Mouse (Mus musculus) retina, embryonic 14.5 days (tissue): ENCODE measurements around the gene Ikzf1.

Source experiments
- DNase-seq: peaks from one replicate; pipeline ENCODE4 v3.0.0-alpha.2; 2015; ENCODE audit warnings: low spot score

The Ikzf1 gene

DNA sequence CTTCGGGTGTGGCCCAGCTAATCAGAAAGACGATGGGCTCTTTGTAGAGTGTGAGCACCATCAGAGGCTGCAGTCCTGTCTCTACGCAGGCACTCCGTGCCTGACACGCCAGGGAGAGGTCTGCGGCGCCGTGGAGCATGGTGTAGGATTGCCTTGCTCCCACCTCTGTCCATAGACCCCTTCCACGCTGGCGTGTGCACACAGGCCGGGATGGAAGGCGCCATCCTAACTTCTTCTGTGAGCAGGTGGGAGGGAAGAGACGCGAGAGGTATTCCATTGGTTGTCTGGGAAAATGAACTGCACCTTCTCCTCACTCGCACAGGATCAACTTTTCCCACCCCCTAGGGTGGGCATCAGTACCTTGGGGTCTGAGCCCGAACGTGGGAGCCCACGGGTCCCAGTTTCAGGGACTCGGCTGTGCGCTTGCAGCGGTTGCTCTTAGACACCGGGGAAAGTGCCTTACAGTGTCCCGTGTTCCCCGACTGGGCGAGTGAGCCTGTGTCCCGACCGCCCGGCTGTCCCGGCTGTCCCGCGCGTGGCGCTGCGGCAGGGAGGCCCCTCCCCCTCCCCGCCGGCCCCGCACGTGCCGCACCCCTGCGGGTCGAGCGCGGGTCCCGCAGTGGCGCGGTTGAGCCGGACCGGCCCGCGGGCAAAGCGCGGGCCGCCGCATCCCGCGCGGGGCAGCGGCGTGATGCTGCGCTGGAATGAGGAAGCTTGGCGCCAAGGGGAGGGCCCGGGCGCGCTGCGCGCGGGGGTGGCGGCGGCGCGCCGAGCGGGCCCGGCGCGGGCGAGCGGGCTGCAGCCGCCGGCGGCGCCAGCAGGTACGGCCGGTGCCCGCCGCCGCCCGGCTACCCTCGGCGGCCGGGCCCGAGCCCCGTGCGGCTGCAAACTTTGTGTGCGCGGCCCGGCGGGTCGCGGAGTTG, at the start of gene Ikzf1:
Gene Ikzf1 (plus strand): TSS at position 74 of the 923 bp plus-strand sequence.
- peak; percentile 30 for DNase-seq

DNA sequence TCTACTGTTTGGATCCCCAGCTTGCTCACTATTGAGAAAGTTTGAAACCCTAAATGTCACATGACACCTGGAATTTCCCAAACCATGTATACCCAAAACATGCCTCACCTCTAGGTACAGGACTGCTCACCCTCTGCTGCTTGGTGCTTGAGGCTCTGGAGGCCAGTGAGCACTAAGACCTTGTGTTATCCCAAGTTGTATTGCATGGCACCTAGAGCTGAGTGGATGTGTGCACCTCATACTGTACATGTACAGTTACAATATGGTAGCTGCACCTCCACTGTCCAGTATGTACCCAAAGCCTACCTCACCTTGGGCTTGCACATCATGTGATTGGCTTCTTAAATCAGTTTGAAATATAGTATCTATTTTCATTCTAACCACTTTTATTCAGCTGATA, 40.5 kb upstream of the Ikzf1 start:
- no peak for DNase-seq

DNA sequence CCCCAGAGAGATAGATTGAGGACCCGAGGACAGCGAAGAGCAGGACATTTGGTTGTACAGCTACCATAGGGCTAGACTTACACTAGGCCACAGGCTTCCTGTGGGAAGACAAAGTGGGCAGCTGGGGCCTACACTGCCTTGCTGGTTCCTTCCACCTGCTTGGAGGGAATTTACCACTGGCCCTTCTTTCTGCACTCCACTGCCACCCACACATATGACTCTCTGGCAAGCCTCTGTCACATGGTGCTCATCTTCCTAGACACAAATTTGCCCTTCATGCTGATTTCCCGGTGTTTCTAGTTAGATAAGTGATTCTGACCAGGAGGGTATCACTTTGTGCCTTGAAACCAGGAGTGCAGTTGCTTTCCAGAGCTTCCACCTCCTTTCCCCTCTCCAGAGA, 28.4 kb upstream of the Ikzf1 start:
- DNase-seq = no peak

DNA sequence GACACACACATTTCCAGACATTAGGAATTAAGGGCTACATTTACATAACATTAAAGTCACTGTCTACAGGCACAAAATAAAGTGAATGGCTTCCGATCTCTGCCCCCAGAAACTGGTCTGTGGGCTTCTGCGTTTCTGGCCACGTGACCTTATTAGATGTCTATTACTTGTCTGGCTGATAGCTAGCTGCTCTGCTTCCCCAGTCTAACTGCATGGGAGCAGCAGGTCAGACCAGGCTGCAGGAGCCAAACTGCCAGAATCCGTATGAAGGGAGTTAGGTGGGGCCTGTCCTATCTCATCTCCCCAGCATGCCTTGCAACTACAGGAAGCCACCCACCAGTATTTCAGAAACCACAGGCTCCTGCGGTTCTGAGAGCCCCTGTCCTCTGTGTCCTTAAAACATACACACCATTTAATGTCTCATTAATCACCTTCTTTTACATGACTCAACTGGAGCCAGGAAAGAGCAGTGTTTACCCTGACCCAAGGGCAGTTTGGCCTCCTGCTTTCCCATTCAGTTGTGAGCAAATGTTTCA, 27.7 kb upstream of the Ikzf1 start:
- no peak for DNase-seq

DNA sequence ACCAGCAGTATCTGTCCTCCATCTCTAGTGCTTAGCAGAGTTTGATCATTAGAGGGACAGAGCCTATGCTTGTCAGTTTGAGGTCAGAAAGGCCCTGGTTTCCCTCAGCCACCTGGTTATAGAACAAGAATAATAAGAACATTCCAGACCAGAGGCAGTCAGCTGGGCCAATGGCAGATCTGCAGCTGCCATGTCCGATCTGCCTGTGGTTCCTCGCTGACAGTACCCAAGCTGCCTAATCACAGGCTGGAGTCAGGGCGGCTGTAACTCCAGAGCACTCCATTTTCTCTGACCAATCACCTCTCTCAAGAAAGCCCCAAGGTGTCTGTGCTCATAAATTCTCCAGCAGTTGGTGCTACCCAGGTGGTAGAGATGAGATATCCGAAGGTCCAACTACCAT, 27.2 kb upstream of the Ikzf1 start:
- DNase-seq = no peak

DNA sequence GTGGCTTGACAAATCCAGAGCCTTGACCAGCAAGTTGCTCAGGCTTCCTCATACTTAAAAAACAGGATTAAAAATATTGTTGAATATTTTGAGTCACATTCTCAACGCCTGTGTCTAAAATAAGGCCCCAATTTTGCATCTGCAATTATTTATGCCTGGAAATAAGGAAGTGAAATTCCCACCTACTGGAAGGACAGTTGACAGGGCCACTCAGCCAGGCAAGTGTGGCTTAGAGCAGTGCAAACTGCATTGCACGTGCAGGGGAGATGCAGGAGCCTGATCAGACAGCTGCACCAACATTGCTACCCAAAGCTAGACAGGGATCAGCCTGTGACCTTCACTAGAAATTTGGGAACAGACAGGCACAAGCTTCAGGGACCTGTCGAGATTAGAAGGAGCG, 26.0 kb upstream of the Ikzf1 start:
- DNase-seq = no peak

DNA sequence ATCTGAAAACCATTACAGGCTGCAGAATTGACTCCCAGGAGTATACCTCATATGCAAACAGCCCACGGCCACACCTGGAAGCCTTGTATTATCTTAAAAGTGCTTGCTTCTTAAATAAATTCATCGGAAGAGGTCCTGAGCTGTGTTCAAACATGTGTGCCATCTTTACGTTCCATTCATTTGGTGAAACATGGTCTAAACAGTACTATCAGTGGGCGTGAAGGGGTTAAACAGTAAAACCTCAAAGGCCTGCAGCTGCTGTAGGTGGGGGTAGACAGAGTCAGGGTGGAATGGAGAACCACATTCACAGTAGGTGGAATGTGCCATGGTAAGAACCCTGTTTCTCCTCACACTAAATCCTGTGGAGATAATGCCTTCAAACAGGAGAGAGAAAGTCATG, 24.2 kb upstream of the Ikzf1 start:
- no peak for DNase-seq

DNA sequence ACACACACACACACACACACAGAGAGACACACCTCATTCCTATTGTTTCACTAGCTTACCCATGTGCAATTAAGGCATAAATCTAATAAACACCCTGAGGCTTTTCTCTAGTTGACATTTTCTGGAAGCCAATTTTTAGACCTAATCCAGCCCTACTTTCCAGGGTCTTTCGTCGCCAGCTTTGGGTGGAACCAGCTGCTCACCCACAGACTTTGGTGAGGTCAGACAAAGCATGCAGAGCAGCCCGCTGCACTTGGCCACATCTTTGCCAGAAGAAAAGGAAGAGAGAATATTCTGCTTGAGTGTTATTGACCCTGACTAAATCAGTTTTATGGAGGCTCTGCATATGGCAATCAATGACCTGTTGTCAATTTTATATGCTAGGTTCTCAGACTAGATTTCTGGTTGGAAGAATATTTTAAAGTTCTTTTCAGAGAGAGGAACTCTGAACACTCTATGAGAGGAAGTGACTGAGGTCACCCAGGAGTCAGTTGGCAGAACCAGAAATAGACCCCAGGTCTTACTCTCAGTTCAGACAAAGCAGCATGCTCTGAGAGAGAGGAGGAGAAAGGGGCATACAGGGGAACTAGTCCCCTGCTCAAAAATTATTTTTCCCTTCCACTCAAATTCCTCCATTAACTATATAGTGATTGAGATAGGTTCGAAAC, 17.4 kb upstream of the Ikzf1 start:
- DNase-seq = no peak

DNA sequence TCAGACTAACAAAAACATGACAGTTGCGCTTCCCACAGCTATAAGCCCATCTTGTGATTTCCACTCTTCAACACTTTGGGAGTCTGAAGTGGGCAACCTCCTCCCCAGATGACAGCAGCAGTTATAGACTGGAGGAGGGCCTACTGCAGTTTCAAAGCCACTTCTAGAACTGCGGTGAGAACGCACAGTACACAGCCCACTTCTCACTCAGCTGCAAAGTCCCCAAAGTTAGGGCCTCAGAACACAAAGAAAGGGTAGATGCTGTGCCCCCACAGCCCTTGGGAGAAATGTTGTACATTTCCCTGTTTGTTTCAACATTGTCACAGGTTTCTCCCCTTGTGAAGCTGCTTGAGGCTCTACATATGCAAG, 16.9 kb upstream of the Ikzf1 start:
- no peak for DNase-seq

DNA sequence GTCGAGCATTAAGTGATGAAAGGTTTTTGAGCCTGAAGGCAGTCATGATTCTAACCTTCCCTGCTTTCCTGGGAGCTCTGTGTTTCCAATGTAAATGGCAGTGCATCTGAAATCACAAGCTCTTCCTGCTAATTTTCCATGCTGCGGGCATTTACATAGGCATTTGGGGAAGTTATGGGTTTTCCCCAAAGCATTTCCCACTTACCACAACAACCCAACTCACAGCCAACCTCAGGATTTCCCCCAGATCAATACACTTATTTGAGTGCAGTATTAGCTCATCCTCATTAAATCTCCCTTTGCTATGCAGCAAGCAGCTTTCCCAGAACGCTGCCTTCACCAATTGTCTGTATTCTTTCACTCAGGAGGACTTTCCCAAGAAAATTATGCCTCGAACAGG, 11.8 kb upstream of the Ikzf1 start:
- DNase-seq = no peak

DNA sequence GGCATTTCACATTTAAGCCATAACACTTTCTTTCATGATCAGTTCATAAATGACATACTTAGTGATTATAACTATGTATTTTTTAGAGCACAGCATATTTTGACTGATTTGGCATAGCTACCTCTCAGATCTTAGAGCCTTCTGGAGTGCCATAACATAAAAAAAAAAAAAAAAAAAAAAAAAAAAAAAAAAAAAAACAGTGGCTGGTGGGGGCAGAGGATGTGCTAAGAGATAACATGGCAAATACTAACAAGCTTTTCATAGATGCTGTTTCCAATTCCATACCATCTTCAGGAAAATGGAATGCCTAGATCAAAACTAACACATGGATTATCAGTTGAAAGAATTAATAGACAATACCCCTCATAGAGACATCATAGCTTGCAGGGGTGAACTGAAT, 9.7 kb upstream of the Ikzf1 start:
- no peak for DNase-seq

DNA sequence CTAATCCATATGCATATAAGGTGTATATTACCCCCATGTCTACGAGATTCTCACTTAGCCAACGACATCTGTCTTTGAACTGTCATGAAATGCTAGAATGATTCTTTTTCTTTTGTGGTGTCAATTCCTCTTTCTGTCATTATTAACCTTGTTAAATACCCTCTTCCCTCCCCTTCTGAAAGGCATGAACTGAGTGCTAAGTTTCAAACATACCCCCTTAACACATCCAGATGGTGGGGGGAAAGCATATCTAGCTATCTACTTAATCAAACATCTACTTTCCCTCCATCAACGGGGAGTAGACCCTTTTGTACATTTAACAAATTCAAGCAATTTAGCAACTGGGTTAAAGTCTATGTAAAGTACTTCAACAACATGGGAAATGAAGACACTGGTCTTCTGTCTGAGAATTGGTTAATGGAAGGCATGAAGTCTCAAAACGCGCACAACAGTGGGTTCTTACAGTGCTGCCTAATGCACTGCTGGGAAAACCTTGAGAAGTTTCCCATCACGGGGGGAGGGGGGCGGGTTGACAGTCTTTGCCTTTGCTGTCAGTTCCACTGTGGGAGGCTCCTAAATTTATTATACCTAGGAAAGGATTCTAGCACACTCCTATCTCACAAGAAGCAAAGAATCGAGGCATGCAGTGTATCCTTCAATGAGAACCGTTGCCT, 8.6 kb upstream of the Ikzf1 start:
- DNase-seq = no peak

DNA sequence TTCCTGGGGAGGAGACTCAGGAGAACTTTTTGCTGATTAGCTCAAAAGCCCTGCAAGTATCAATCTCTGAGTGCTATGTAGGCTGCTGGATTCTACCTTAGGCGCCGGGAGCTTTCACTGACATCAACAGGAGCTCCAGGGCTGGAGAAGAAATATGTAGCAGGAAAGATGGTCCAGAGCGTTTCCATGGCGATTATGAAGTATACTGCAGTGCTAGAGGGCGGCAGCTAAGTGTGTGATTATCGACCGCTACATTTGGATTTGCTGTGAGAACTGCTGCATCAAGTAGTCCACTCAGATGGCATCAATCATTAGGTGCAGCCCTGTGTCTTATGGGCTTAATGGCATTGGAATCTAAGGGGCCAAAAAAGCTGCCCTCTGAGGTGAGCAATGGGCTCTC, 7.6 kb upstream of the Ikzf1 start:
- DNase-seq = no peak

DNA sequence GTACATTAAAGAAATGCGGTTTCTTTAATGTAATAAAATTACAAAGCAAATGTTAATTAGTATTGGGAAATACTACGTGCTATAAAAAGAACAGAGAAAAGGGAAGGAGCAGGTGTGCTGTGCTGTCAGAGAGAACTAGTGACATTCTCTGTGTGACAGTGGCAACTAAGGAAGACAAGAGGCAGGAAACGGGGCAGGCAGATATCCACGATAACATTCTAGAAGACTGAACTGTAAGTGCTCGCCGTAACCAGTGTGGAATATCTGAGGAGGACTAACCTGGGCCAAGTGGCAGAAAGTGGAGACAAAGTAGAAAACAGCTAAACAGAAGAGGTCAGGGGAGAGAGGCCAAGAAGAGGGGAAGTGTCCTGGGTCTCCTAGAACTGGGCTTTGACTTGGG, 5.8 kb upstream of the Ikzf1 start:
- DNase-seq = no peak

DNA sequence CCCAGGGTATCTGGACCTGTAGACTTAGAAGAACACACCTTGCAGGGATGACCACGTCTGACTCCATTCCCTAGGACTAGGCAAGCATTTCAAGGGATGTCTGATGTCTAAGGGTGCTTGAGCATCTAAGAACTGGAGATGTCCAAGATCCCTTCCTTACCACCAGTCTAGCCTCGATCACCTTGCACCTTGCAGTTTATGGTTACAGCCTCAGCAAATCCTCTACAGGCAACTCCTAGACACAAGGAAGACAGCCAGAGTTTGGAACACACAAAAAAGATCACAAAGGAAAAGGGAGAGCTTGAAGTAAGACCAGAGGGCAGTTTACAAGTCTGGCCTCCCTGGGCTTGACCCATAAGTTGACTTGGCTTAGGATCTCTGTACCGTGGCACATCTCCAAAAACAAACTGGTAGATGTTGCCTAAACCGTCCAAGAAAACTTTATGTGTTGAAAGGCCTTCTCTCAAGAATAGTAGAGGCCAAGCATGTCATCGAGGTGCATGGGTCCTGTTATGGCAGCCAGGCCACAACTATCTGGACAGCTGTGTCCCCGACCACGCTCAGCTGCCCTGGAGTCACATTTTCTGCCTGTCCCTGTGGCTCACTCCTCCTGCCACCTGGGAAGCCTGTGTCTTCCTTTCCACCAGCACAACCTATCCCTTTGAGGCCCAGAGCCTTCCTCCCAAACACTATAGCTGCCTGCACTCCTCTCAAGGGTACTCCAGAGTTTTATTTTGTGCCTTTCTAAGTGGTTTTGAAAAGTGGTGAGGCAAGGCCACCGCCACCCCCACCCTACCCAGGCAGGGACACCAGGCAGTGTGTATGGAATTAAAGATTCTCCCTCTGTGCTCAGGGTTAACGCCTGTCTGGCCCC, 510 bp upstream of the Ikzf1 start:
- DNase-seq = no peak

DNA sequence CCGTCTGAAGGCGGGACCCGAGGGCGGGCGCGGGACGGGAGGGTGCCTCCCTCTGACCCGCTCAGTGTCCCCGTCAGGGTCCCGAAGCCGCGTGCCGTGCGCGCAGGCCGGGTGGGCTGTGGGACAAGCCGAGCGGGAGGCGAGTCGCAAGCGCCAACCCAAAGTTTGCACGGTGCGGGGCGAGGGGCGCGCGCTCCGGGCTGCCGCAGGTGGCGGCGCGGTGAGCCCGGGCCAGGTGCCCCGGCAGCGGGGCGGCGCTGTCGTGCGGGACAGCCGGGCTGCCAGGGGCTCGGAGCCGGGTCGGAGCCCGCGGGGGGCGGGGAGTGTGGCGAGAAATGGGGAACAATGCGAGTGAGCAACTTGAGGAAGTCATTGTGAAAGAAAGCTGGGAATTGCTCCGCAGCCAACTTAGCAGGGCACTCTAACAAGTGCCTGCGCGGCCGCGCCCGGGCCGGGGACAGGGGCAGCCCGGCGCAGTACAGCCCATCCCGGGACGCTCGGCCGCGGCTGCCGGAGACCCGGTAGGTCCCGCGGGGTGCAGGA, 1.1 kb downstream of the Ikzf1 start:
- DNase-seq = peak; percentile 52

DNA sequence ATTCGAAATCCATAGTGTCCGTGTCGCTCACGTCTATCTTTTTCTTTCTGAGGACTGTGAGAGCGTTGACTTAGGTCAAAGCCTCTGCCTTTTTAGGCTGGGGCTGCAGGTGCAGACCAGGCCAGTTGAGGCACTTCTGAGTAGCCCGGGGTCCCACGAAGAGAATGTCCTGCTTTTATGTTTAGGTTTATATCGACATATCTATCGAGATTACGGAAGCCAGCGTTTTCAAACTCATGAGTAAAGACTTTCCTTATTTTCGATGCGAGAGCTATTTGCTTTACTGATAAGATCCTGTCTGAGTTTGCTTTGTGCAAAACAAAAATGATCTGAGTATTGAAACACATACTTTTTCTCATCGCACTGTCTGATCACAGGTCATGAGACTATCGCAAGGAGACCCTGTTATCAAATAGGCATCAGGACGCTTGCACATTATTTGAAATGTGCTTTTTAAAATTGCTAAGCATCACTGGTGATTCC, 1.8 kb downstream of the Ikzf1 start:
- peak; percentile 45 for DNase-seq

DNA sequence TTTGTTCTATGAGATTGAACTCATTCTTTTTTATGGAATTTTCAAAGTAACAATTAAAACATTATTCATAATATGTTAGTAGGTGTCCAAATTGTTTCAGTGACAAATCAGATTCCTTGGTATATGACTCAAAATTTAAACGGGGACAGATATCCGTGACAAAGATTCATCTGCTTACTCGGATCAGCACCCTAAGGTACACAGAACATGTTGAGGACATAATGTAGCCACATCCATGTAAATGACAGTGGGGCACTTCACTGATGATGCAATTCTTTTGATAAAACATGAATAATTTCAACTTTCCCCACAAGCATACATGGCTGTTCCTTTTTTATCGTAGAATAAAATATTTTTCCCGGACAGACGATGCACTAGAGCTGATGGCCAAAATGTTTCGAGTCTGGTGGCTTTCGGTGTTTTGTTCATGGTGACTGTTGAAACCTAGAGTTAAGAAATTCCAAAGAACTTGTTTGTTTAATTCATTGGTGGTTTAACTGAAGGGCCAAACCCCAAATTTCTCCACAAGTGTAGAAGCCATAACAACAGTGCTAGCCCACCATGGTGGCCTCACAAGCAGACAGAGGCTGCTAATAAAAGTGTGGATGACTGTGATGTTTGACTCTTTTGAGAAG, 2.9 kb downstream of the Ikzf1 start:
- no peak for DNase-seq

DNA sequence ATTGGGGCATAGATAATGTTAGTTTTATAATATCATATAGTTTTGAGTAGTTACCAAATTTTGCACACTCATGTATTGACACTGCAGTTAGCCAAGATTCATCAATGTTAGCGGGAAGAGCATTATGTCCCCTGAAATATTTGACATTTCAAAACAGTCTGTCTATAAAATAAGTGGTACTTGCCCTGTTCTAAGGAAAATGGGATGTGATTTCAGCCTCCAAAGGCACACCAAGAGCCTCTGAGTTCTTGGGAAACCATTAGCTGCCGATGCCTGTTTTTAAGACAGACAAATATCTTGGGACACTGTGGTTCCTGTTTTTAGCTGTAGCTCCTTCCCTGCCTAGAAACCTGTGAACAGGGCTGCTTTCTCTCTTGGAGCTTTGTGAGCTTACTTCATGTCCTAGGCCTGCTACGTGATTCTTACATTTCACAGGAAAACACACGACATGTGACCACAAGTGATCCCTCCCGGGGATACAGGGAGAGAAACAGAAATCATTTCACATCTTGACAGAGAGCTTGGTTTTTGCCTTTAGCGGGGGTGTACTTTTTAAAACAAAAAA, 4.0 kb downstream of the Ikzf1 start:
- DNase-seq = no peak

DNA sequence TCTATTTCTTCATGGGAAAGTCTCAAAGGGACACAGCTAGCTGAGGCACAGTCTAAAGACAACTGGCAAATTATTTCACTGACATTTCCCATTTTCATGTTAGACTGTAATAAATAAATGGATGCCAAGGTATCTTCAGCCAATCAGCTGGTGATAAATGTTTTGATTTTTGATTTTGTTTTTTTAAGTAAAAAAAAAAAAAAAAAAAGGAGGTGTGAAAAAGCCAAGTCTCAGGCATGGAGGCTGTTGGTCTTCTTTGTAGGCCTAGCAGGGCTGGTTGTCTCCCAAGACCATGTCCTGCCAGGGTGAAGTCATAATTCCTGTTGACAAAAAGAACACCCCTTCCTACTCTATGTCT, 4.9 kb downstream of the Ikzf1 start:
- DNase-seq = no peak
